Mouse (Mus musculus): ENCODE measurements around the gene Cav1.

Gene Cav1

DNA sequence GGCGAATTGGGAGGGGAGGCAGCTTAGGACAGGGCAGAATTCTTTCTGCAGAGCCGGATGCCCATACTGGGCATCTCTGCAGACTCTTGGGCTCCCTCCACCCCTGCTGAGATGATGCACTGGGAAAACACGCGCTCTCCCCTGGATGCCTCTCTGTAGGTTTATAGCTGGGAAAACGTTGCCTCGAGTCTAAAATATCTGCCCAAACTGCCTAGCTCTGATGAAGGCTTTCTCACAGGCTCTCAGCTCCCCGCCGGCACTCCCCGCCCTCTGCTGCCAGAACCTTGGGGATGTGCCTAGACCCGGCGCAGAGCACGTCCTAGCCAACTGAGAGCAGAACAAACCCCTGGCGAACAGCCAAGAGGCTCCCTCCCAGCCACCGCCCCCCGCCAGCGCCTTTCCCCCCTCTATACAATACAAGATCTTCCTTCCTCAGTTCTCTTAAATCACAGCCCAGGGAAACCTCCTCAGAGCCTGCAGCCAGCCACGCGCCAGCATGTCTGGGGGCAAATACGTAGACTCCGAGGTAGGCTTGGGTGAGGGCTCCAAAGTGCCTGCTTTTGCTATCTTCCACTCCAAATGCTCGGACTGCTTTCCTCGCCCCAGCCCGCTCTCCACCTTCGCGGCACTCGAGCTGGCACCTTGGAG lies at the start of gene Cav1:
Gene Cav1, plus strand, starts transcription at position 382 of the 648 bp plus-strand sequence.
- peak; percentile 23 for DNase-seq

DNA sequence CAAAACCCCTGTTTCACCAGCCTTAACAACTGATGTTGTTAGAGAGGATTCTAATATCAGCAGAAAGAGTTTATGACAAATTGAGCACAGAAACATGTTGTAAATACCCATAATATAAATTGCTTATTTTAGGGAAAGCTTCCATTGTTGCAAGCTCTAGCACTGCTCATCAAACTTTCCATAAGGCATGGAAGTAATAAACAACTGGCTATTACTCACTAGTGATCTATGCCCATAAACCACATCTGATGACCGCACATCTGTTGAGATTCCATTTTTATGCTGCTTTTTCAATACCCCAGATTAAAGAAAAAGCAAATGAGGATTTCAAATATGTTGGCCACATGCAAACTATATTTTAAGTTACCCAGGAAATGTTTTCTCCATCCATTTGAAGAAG lies 48.0 kb upstream of the Cav1 start:
- no peak for DNase-seq

DNA sequence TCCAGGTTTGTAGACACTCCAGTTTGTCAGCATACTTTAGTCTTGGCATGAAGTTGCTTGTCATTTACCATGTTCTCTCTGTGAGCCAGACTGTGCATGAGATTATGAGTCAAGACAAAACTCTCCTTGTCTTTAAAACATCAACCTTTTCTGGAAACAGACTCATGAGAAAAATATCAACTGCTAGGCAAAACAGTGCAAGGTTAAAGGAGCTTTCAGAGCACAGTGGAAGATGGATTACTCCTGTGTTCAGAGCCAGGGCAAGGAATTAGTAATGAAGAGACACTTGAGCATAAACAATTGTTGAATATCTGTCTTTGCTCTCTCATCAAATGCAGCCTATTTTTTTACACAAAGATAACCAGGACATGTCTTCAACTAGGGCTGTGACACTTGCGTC lies 47.2 kb upstream of the Cav1 start:
- no peak for DNase-seq

DNA sequence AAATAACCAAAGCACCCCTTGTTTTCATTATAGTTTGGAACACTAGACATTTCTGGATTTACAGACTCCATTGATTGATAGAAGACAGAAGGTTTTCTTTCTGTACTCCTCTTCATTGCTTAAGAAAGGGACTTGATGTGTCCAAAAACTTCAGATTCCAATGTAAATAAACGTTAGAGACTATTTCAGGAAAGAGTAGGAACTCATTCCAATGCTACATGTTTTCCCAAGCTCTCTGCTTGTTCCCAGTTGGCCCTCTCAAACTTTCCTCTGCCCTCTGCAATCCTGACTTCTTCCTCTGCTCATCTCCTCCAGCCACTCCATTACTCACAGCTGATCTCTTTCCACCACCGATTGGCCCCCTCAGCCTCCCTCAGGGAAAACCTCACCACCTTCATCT lies 43.3 kb upstream of the Cav1 start:
- DNase-seq = no peak

DNA sequence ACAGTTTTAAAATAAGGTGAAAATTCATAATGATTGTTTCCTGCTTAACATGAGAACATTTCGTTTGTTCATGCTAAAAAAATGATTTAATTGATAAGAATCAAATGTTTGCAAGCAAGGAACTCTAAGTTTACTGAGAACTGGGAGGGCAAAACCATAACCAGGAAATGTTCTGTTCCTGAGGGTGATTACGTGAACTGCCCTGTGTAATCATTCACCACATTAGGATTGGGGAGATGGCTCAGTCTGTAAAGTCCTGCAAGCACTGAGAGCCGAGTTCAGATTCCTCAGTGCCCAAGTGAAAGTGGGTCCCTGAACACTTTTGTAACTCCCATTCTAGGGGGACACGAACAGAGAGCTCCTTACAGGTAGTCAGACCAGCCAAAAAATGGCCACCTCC lies 41.1 kb upstream of the Cav1 start:
- no peak for DNase-seq

DNA sequence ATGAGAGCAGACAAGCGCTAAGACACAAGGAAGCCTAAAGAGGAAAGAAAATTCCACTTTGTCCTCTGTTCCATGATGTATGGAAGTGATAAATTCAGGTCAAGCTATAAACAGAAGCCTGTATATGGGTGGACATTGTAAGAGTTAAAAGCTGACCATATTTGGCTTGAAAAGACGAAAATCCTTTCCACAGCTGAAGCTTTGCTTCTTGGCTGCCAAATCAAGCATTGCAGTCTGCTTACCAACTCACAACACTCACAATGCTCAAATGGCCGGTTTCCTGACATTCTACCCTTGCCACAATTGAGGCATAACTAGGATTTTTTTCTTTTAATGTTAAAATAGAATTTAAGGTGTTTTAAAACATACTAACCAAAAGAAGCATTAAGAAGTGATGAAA lies 39.7 kb upstream of the Cav1 start:
- no peak for DNase-seq

DNA sequence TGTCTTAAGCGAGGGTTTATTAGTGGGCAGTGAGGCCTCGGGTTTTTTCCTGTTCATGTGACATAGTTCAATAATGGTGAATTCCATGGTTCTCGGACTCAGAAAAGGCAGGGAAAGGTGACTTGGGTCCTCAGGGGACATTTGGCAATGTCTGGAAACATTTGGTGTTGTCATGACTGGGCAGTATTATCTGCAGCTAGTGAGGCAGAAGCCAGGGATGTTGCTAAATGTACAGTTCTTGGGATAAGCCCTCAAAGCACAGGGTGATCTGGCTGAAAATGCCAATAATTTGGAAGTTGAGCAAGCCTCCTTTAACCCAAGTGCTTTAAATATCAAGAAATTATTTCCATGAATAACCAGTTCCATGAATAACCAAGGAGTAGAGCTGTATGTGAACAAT lies 27.8 kb upstream of the Cav1 start:
- DNase-seq = no peak

DNA sequence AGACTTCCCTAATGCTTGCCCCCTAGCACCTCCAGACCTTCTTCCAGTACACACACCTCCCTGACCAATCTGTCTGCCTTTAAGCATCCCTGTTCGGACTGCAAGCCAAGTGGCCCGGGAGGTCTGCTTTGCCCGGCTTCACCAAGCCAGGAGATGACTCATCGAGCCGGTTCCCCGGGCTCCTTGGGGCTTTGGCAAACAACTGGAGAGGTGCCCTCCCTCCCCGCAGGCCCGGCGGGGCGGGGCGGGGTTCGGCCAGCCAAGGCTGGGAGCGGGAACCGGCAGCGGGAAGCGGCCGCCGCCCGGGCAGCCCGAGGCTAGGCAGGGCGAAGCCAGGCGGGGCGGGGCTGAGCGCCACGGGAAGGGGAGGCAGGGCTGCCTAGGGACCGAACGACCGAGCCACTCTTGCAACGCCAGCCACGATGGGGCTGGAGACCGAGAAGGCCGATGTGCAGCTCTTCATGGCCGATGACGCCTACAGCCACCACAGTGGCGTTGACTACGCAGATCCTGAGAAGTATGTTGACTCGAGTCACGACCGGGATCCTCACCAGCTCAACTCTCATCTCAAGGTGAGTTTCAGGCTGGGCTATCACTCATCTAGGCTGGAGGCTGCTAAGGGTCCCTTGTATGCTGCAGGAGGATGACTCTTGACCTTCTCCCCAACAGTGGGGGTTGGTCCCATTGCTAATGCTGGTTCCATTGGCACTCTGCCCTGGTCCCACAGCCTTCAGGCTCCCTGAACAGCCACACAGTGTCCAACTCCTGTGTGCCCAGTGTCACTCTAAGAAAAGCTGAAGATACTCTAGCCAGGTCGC lies 25.0 kb upstream of the Cav1 start, which contains the start of gene Cav2:
Gene Cav2, plus strand, starts transcription at position 247 of the 818 bp plus-strand sequence.
- peak; percentile 74 for DNase-seq

DNA sequence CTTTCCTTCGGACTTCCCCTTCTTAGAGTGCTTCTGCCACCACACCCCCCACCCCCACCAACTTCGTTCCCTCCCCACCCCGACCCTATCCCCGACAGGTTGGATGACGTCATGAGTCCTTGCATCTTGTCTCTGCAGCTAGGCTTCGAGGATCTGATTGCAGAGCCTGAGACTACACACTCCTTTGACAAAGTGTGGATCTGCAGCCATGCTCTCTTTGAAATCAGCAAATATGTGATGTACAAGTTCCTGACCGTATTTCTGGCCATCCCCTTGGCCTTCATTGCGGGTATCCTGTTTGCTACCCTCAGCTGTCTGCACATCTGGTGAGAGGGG lies 24.4 kb upstream of the Cav1 start:
- no peak for DNase-seq

DNA sequence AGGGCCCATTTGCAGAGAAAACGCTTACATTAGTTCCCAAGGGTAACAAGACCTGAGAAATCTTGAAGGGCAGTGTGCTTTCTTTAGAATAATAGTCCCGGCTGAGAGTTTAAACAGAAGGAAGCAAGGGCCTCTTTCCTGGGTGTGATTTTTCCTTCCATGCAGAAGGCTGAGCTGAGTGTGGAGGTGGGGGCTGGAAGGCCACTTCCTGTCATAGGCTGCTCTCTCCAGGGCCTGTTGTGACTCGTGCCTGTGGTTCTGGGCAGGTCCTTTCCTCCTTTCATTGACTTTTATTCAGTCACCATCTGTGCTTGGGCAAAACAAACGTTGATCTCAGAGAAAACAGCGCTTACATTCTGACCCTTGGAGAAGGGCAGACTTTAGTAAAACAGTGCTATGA lies 24.0 kb upstream of the Cav1 start:
- DNase-seq = no peak

DNA sequence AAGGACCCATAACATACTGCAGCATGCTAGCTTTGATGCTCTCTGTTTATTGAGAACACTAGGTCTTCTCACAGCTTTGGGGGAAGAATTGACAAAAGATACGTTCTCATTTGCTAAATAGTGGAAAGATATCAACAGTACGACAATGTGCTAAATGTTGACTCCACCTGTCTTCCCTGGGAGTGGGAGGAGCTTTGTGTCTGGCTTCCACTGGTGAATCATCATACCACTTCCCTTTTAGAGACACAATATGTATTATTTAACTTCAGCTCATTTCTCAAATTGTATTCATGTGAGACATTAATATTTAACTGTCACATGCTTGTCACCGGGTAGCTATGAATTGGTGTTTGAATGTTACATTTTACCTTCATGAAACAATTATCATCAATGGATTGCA lies 22.3 kb upstream of the Cav1 start:
- no peak for DNase-seq

DNA sequence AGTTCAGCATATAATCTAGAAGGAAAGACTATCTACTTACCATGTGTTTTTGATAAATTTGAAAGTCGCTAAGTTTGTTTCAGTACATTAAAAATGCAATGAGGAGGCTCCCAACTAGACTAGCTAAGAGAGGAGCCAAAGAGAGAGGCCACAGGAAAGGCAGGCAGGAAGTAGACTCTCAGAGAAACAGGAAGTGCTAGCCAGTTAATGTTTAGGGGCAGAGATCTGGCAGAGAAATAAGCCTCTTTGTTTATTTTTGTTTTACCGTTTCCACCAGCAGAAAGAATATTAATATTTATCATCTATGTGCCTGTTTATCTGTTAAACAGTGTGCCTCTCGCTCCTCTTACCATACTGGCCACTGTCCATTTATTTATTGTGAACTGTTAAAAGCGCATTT lies 19.8 kb upstream of the Cav1 start:
- no peak for DNase-seq

DNA sequence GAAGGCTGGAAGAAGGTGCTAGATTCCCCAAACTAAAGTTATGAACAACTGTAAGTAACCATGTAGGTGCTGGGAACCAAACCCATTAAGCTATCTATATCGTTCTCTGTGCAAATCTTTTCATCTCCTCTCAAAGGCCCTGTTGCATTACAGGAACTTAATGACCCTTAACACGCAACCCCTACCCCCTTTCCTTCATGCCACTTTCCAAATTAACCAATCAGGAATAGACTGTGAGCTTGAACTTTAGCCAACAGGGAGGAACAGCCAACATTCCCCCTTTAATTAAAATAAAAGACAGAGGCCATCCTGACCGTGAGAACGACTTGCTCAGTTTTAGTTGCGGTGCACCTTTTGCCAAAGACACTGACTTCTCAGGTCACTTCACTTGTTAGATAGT lies 11.0 kb upstream of the Cav1 start:
- DNase-seq = no peak

DNA sequence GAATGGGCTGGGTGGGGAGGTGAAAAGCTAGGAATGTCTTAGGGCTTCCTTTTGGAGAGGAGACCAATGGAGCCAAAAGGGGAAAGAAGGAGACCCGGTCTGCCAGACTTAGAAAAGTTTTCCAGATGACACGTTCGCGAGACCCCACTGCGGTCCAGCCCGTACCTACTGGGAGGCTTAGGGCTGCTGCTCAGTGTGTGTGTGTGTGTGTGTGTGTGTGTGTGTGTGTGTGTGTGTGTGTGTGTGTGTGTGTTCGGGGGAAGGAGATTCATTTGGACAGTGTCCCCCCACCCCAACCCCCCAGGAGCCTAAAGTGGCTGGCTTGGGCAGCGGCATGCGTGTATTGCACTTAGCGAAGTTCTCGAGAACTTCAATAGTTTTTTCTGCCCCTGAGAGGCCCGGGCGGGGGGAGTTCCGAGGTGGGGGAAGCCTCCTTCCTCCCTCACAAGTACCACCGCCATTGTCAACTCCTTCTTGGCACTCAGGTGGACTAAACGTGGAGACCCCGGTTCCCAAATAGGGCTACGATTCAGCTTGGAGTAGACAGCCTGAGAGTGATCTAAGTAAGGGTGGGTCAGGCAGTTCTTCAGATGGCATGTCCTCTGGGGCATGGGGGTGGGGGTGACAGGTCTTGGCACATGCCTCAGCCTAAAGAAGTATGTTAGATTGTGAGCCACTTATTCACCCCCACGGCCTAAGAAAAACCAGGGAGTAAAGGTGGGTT lies 629 bp downstream of the Cav1 start:
- no peak for DNase-seq

DNA sequence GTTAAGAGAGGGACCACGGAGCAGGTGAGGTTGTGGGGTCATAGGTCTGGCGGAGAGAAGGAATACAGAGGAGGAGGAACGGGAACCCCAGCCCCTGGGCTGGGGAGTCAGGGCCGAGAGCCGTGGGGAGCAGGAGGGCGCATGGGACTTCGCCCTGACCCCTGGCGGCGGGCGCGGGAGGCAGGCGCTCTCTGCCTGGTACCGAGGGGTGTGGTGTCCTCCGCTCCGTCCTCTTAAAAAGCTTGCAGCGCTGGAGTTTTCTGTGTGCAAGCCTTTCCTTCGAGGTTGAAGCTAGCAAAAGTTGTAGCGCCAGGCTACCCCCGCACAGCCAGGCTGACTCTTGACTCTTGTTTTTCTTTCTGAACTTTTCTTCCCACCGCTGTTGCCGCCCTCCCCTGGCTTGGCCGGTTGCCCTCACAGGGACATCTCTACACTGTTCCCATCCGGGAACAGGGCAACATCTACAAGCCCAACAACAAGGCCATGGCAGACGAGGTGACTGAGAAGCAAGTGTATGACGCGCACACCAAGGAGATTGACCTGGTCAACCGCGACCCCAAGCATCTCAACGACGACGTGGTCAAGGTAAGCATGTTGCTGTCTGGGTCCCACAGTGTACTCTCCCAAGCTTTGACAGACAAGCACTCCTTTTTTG lies 1.5 kb downstream of the Cav1 start:
- DNase-seq = no peak

DNA sequence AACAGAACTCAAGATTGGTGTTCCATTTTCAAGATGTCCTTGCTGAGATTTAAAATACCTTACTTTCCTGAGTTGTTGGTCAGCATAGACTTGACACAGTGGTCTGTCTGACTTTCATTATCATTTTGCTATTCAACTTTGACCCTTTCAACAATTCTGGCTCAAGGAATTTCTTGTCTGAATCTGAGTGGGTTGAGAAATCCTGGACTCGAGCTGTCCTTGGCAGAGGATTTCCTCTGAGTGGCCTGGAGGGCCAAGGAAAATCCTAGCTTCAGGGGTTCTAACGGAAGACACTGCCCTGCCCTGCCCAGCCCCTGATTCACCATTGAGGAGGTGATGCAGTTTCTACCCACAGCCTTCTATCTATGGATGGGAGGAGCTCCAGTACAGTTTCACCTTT lies 2.5 kb downstream of the Cav1 start:
- no peak for DNase-seq

DNA sequence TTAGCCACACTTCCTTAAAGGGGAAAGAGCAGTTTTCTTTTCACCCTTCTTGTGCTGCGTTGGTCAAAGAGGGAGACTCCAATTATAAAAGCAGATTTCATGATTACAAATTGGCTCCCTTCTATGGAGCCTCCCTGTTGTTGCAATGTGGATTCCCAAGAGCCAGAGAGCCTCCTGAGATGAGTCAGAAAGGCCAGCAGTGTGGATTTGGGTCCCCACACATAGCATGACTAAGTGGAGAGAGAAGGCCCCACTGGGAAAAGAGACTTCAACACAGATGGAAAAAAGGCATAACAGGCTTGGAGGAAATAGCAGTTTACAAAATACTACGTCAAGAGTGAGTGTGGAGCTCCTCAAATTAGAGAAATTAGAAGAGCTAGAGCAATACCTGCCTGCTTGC lies 3.1 kb downstream of the Cav1 start:
- no peak for DNase-seq

DNA sequence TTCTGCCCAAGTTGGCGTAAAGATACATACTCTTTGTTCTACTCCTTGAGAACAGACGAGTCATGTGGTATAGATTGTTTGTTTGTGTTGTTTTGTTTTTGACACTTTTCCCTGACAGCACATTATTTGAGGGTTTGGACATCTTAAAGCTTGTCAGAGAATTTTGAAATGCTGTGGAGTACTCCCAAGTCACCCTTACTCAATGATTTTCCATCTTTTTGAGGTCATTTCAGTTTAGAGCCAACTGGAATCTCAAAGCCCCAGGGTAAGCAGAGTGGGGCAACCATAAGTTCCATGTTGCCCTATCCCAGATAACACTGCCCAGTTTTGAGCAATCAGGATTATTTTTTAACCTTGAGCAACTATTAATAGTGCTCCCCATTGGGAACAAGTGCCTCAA lies 8.1 kb downstream of the Cav1 start:
- no peak for DNase-seq

DNA sequence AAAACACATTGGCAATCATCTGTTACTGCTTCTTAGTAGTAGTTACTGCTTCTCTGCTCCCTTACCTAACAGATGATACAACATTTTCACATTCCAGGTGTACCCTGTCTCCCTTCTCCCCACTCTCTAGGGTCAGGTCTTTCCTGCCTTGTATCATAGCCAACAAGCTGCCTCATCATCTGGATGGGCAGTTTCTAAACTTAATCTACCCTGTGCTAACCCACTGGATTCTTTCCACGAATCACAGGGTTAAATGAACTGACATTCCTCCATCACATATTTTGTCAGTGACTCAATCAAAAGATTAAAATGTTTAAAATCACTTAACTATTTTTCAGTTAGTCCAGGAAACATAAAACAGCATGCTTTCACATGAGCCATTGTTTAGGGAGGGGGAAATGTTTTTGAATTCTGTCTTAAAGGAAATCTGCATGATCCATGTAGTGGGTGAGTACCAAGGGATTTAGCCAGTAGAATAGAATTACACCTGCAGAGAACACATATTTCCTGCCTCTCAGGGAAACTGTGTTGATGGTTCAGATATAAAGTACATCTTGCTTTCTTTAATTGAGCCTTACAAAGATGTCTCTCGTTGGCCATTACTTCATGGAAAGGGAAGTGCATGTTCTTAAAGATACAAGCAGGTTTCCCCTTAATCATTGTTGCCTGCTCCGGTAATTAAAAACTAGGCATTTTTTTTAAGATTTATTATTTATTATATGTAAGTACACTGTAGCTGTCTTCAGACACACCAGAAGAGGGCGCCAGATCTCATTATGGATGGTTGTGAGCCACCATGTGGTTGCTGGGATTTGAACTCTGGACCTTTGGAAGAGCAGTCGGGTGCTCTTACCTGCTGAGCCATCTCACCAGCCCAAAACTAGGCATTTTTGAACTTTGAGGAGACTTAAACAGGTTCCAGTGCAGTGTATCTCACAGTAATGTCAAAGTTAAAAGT lies 8.8 kb downstream of the Cav1 start:
- no peak for DNase-seq

DNA sequence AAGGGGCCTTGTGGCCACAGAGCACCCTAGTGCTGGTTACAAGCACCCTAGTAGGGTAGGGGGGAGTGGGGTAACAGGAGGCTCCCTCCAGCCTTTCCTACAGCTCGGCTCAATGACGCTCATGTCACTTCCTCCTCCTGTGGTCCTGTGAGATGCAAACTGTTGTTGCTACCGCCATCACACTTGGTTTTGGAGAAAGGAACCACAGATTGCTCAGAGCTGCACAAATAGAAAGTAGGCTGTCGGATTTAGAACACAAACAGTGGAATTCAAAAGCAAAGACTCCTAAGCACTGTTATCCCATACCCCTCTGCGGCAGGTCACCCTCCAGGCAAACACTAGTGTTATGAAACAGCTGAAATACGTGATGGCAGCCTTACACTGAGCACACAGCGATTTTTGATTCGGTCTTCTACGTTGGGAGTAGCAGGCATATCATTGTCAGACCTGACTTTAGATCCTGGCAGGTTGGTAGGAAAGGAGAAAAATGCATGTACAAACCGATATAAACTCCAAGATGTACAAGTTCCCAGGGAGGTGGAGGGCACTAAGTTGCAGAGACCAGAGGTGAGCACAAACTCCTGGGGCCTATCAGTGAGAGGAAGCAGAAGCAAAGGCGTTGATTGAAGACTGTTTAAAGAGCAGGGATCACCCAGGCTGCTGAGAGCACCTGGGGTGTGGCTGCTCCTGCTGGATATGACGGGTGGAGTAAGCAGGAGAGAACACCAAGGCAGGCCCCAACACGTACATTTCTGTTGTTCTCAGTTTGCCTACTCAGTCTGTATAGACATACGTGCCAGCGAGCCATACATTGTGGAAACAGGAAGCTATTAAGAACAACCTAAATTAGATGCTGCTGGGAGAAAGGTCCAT lies 10.4 kb downstream of the Cav1 start:
- DNase-seq = no peak

DNA sequence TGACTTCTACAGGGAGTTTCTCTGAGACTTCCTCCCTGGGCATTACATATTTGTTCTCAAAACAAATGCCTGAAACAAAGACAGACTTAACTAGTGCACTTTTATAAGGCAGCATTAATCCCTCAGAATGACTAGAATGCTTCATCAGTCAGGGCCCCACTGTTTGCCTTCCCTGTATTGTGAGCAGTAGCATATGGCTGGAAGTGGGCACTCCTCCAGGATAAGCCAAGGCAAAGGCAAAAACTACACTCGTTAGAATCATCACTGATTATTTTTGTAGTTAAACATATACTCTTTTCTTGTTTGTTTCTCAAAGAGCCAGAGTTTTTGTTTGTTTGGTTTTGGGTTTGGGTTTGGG lies 11.0 kb downstream of the Cav1 start:
- DNase-seq = no peak

DNA sequence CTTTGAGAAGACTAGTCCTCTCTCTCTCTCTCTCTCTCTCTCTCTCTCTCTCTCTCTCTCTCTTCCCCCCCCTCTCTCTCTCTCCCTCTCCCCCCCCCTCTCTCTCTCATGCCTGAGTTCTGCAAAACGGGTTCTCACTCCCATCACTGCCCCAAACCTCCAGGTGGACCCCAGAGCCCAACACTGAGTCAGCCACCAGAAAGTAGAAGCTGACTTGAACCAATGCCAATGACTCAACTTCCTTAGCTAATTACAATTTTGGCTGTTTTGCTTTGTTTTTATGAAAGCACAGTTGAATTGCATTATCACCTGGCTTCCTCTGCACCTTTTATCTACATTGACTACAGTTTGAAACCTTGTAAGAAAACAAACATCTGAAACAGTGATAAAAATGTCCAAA lies 11.8 kb downstream of the Cav1 start:
- no peak for DNase-seq

Measured in cerebellum, adult 9-10 months (tissue).